Mouse (Mus musculus) embryonic facial prominence, embryonic 10.5 days (tissue): ENCODE results near the gene Slc22a30. TPM values are rescaled to one million over a fixed set of nuclear protein-coding genes. Genes with fewer than 3 reads are reported as not detected.
"Not testable (repeated sequence)": the region's sequence is repeated elsewhere in the genome, so short reads cannot be mapped to it uniquely, and the experiment has no call there.

Experiments used
- DNase-seq: peaks from one replicate; pipeline ENCODE4 v3.0.0-alpha.2; 2017; ENCODE audit warnings: low spot score
- H3K27ac ChIP-seq: fragments of 300-500 bp; sonication (generic); replicated peaks from 2 replicates; pipeline ENCODE4 v1.5.1; 2016; ENCODE audit warnings: mild to moderate bottlenecking
- H3K27me3 ChIP-seq: fragments of 300-500 bp; sonication (generic); replicated peaks from 2 replicates; pipeline ENCODE4 v1.6.1; 2016; ENCODE audit warnings: low read depth, mild to moderate bottlenecking; ENCODE audit not compliant: poor library complexity, severe bottlenecking
- H3K36me3 ChIP-seq: fragments of 300-500 bp; sonication (generic); replicated peaks from 2 replicates; pipeline ENCODE4 v1.6.1; 2016; ENCODE audit warnings: mild to moderate bottlenecking, moderate library complexity
- H3K4me1 ChIP-seq: fragments of 300-500 bp; sonication (generic); 2 replicates; pipeline ENCODE4 v1.6.1; 2016
- H3K4me3 ChIP-seq: fragments of 300-500 bp; sonication (generic); 2 replicates; pipeline ENCODE4 v1.5.1; 2016; ENCODE audit warnings: mild to moderate bottlenecking, moderate library complexity
- H3K9me3 ChIP-seq: fragments of 300-500 bp; sonication (generic); 2 replicates; pipeline ENCODE4 v1.6.1; 2016; ENCODE audit warnings: mild to moderate bottlenecking
- WGBS: fragments of 180-500 bp; shearing (Covaris S2); methylation state at CpG from one replicate; pipeline ENCODE4 v1.1.7; 2016; 5-methylcytosine and 5-hydroxymethylcytosine counted together
- polyA plus RNA-seq: library from polyadenylated mRNA; unstranded; fragments of >200 nt; fragmentation: Nextera tagmentation; extraction: Ambion mirVana; gene quantifications from 2 replicates; pipeline ENCODE4 v1.2.1, GENCODE M21; 2016

Slc22a30 gene
- polyA plus RNA-seq: not detected in 2 replicates

GRCm38 (mm10) chr19:8405011-8405410 is at the start of gene Slc22a30:
Gene Slc22a30 (minus strand): TSS chr19:8405111.
- 86% methylated on average over 1 of the region's 2 CpGs for WGBS

GRCm38 (mm10) chr19:8448321-8448720 is 43.4 kb upstream of the Slc22a30 start:
- Histone ChIP-seq H3K27ac (no peak overlapping the region), H3K4me1 (no peaks in the 10 kb centered on the region), H3K9me3 (peaks cover 3% of the 10 kb centered on the region; the same call in 1 of the 2 replicates), H3K36me3 (no peaks in the 10 kb centered on the region), H3K4me3 (no peak overlapping the region), H3K27me3 (no peaks in the 10 kb centered on the region)
- 68% methylated on average over 2 of the region's 2 CpGs for WGBS
- DNase-seq: no peak

More at GRCm38 (mm10) chr19:8405011-8405410, at the start of gene Slc22a30:
- H3K4me1 ChIP-seq, H3K36me3 ChIP-seq, H3K9me3 ChIP-seq, H3K27ac ChIP-seq, H3K4me3 ChIP-seq, H3K27me3 ChIP-seq, DNase-seq: not testable (repeated sequence)

GRCm38 (mm10) chr19:8447516-8447915 is 42.6 kb upstream of the Slc22a30 start:
- Histone ChIP-seq H3K4me1 (no peaks in the 10 kb centered on the region), H3K27ac (no peak overlapping the region), H3K9me3 (peaks cover 10% of the 10 kb centered on the region), H3K36me3 (no peaks in the 10 kb centered on the region), H3K27me3 (no peaks in the 10 kb centered on the region), H3K4me3 (no peak overlapping the region)
- 80% methylated on average over 1 of the region's 1 CpGs for WGBS
- DNase-seq: no peak

- Histone ChIP-seq H3K27ac (no peak overlapping the region), H3K4me3 (no peak overlapping the region), H3K36me3 (no peaks in the 10 kb centered on the region), H3K4me1 (no peaks in the 10 kb centered on the region), H3K27me3 (no peaks in the 10 kb centered on the region), H3K9me3 (peaks cover 13% of the 10 kb centered on the region)
- 83% methylated on average over 5 of the region's 5 CpGs for WGBS
- no peak for DNase-seq
Measured at GRCm38 (mm10) chr19:8431051-8431662, 26.2 kb upstream of the Slc22a30 start.

GRCm38 (mm10) chr19:8407290-8408021 is 2.5 kb upstream of the Slc22a30 start:
- not testable (repeated sequence) for H3K4me3 ChIP-seq, H3K27ac ChIP-seq, H3K36me3 ChIP-seq, H3K4me1 ChIP-seq, H3K27me3 ChIP-seq, DNase-seq, H3K9me3 ChIP-seq
- WGBS: 48% methylated on average over 14 of the region's 14 CpGs

Other genes starting within 250 kb of the Slc22a30 start
- not detected in 2 replicates for gene Slc22a29, start 186.2 kb downstream of the Slc22a30 start, polyA plus RNA-seq
- not detected in 2 replicates for gene Slc22a8, start 186.1 kb upstream of the Slc22a30 start, polyA plus RNA-seq
- gene Slc22a6, start 212.9 kb upstream of the Slc22a30 start, polyA plus RNA-seq: 0.10 and 0.24 TPM in 2 replicates